In the genomic region with DNA sequence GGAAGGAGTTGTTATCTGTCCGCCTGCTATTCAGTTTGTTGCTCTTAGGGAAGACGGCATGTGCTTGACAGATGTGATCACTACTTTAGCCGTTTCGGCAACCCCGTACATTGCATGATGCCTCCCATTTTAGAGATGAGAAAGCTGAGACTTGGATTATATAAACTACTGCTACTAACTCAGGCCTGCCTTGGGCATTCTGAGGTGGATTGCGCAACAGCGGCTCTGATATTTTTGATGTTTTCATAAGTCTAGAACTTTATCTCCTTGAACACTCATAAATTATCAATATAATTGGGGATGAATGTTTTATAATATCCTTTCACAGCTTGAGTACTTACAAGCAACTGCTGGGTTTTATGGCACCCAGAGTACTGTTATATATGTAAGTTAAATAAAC, we compare ENCODE assay signal across 31 mouse cellular contexts. TPM values are rescaled to one million over a fixed set of nuclear protein-coding genes. Genes with fewer than 3 reads are reported as not detected.
"Had no signal": no experiment of that assay in that cellular context is flagged by ENCODE, and none has a peak within 500 bp of the region (broad histone marks: within the 10 kb centered on the region; RNA-seq: fewer than 3 reads in every experiment).

No protein-coding gene starts in this region.

- H3K9me3 ChIP-seq: heart, embryonic 10.5 days; heart, embryonic 12.5 days; hindbrain, embryonic 10.5 days; hindbrain, embryonic 13.5 days; hindbrain, embryonic 15.5 days; kidney, embryonic 15.5 days; limb, embryonic 13.5 days; limb, embryonic 15.5 days; liver, embryonic 12.5 days had no signal

- ATAC-seq: hindbrain, postnatal 0 days; intestine, embryonic 16.5 days; liver, embryonic 12.5 days had no signal

- H3K9ac ChIP-seq: heart, embryonic 12.5 days; hindbrain, embryonic 13.5 days; hindbrain, embryonic 15.5 days; kidney, embryonic 15.5 days; limb, embryonic 13.5 days; limb, embryonic 15.5 days; liver, embryonic 12.5 days; liver, embryonic 14.5 days had no signal

- H3K4me3 ChIP-seq: gastrocnemius, adult 2 months; heart, embryonic 10.5 days; heart, embryonic 12.5 days; hindbrain, embryonic 10.5 days; hindbrain, embryonic 13.5 days; hindbrain, embryonic 15.5 days; kidney, embryonic 15.5 days; limb, embryonic 13.5 days; limb, embryonic 15.5 days; liver, embryonic 12.5 days had no signal

- H3K27me3 ChIP-seq: heart, embryonic 12.5 days; hindbrain, embryonic 13.5 days; hindbrain, embryonic 15.5 days; kidney, embryonic 15.5 days; limb, embryonic 13.5 days; limb, embryonic 15.5 days; liver, embryonic 12.5 days had no signal

- H3K4me2 ChIP-seq: heart, embryonic 12.5 days; hindbrain, embryonic 13.5 days; hindbrain, embryonic 15.5 days; kidney, embryonic 15.5 days; limb, embryonic 13.5 days; limb, embryonic 15.5 days; liver, embryonic 12.5 days had no signal

- H3K27ac ChIP-seq: gastrocnemius, adult 2 months; heart, embryonic 10.5 days; hindbrain, embryonic 10.5 days; hindbrain, embryonic 13.5 days; hindbrain, embryonic 15.5 days; kidney, embryonic 15.5 days; kidney, postnatal 0 days; limb, embryonic 13.5 days; limb, embryonic 15.5 days; liver, embryonic 12.5 days; liver, embryonic 14.5 days had no signal

- H3K36me3 ChIP-seq: hindbrain, embryonic 15.5 days had no signal

- DNase-seq: gastrocnemius, adult 2 months; gastrocnemius, postnatal 10 days; gastrocnemius, postnatal 25 days; heart, adult 18-20 months; heart, postnatal 10 days; heart, postnatal 4 days; kidney, adult 11 months; kidney, adult 2 months; kidney, adult 9 months; kidney, postnatal 14 days; kidney, postnatal 36 days; layer of hippocampus, adult 9-11 months; layer of hippocampus, postnatal 36 days; left cerebral cortex, postnatal 4 days had no signal

RNA-seq across cellular contexts. Expression of a gene that starts 55.4 kb away (rescaled TPM):
- polyA plus RNA-seq: heart, embryonic 14.5 days; heart, embryonic 16.5 days; hindbrain, embryonic 10.5 days; intestine, embryonic 14.5 days; intestine, embryonic 16.5 days; kidney, embryonic 15.5 days; large intestine, adult 2 months had no signal
